Mouse (Mus musculus): ENCODE measurements at regions not wholly inside any gene's neighbourhood (a gene's known extent, or its start where the extent isn't known, plus 50 kb on each side); places are given as distances from the start of the nearest gene placed in this dataset.
A peak's percentile ranks its signal among the peaks of the same experiment; 100 is the strongest.

DNA sequence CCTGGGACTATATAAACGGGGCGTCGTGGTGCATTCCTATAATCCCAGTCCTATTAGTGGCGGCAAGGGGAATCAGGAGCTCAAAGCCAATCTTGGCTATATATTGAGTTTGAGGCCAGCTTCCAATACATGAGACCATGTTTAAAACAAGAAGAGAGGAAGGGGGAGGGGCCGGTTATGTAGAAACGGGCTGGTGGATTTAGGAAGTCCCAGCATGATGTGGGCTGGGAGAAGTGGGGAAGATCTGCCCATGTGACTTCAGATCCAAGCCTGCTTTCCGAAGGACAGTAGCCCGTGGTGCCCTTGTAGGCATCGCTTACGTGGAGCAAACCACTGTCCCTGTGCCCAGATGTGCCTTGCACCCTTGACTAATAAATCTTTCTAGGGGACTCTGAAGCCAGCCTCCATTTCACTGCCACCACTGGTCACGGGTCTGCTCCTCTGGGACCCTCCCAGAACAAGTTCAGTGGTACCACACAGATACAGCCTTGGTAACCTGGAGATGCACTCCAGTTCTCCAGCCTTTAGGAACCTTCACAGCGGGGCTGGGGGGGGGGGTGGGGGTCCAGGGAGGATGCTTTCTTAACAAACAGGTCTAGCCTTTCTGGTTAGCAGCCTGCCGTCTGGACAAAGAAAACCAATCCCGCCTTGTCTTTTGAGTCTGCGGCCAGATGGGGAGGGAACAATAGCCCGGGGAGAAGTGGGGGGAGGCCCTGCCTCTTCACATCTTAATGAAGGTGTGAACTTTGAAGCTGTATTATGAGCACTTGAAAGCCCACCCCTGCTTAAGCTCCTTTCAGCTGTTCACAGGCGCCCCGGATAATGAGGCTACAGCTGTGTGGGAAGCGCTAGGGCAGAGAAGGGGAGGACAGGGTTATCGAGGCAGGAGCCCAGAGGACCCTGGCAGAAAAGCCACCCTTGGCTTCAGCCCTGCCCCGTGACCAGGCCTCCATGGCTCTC is 141.2 kb upstream of the Rad23b start:
- Histone ChIP-seq H3K9me3 (no peaks in the 10 kb centered on the region), H3K4me3 (peak overlapping the region; percentile 3), H3K27ac (peak overlapping the region; percentile 86), H3K4me1 (peaks cover 46% of the 10 kb centered on the region), H3K36me3 (replicated peaks) (no peaks in the 10 kb centered on the region), H3K27me3 (ENCODE audit: poor library complexity, severe bottlenecking) (0 out of 2 replicates have a peak, but pooled peaks cover 7% of the 10 kb centered on the region)
- 2% methylated on average over 21 of the region's 21 CpGs for WGBS
- peak; percentile 85 for DNase-seq (ENCODE audit: extremely low spot score, low spot score)

DNA sequence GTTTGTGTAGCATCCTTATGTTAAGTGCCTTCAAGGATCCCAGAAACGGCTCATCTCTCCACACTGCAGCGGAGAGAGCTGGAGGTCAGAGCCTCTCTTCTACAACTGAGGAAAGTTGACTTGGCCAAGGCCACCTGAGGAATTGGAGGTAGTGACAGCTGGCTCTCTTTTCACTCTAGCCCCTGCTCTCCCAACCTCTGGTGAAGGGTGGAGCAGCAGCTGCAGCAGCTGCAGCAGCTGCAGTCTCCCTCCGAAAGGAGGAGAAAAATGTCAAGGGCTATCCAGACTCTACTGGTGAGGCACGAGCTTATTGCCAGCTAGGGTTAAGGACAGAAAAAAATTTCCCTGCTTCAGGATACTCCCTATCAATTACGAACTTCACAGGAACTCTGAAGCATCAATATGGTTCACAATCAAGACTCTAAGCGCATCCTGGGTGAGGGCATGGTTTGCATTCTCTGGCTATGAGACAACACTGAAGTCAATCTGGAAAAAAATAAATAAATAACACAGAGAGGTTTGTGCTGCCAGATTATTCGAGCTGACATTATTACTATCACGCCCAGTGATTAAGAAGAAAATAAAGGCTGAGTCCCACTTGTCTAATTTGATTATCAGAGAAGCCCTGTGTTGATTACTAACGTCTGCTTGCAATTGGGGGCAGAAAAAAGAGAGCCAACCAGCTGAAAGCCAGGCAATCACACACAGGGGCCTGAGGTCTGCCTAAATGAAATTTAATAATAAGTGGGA is 134.2 kb upstream of the Rad23b start:
- Histone ChIP-seq H3K9me3 (no peaks in the 10 kb centered on the region), H3K36me3 (replicated peaks) (no peaks in the 10 kb centered on the region), H3K4me3 (no peak overlapping the region), H3K4me1 (peaks cover 37% of the 10 kb centered on the region), H3K27ac (peak overlapping the region; percentile 74), H3K27me3 (ENCODE audit: poor library complexity, severe bottlenecking) (no peaks in the 10 kb centered on the region)
- DNase-seq (ENCODE audit: extremely low spot score, low spot score), result no peak
- WGBS, result 57% methylated on average over 9 of the region's 9 CpGs

DNA sequence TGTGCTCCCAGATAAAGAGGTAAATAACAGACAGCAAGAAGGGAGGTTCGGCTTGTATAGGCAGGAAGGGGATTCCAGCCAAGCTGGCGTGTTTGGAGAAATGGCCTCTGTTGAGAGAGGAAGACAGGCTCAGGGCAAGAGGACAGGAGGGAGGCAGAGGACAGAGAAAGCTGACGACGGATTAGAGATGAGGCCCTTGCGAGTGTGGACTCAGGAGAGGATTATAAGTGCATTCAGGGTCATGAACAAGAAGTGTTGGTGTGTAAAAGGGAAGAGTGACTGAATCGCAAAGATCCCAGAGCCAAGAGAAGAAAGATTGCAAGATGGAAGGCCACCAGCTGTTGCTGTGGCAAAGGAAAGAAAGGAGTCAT is 133.7 kb upstream of the Rad23b start:
- 42% methylated on average over 6 of the region's 6 CpGs for WGBS
- no peaks in the 10 kb centered on the region for H3K9me3 ChIP-seq
- peaks cover 37% of the 10 kb centered on the region for H3K4me1 ChIP-seq
- no peaks in the 10 kb centered on the region for H3K36me3 ChIP-seq (replicated peaks)
- H3K4me3 ChIP-seq, result no peak overlapping the region
- H3K27me3 ChIP-seq (ENCODE audit: poor library complexity, severe bottlenecking), result no peaks in the 10 kb centered on the region
- no peak for DNase-seq (ENCODE audit: extremely low spot score, low spot score)
- H3K27ac ChIP-seq, result peak overlapping the region; percentile 74

DNA sequence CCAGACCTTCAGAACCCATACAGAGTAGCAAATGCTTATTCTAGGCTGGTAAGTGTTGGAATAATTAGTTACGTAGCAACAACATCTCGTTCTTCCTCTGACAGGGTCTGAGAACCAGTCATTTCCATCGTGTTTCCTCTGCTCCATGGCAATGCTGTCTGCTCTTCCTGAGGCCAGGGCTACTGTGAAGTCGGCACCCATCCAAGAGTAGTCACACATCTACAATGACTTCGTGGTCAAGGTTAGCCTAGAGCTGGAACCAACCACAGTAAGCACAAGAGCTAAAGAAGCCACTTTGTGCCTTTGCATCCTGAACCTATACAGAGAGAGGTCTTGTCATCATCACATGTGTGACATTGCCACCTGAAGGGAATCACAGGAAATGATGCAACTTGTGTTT is 124.1 kb upstream of the Rad23b start:
- Histone ChIP-seq H3K9me3 (no peaks in the 10 kb centered on the region), H3K4me1 (no peaks in the 10 kb centered on the region), H3K27ac (no peak overlapping the region), H3K4me3 (no peak overlapping the region), H3K27me3 (ENCODE audit: poor library complexity, severe bottlenecking) (no peaks in the 10 kb centered on the region), H3K36me3 (replicated peaks) (no peaks in the 10 kb centered on the region)
- DNase-seq (ENCODE audit: extremely low spot score, low spot score), result no peak
- 94% methylated on average over 5 of the region's 5 CpGs for WGBS

DNA sequence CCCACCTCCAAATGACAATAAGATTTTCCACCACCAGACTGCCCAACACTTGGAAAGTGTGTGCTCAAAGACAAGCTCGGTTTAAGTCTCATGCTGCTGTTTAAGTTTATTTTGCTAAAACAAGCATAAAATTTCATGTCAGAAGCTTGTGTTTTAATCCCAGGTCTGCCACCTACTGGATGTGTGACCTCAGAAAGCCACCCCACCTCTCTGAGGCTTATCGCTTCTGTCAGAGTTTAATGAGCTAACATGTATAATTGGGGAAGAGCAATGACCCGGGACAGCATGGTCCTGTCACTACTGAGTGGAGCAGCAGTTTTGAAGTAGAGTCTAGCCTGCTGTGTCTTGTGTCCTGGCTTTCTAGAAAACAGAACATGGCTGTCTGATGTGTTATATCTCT is 122.4 kb upstream of the Rad23b start:
- Histone ChIP-seq H3K4me3 (no peak overlapping the region), H3K9me3 (no peaks in the 10 kb centered on the region), H3K27me3 (ENCODE audit: poor library complexity, severe bottlenecking) (no peaks in the 10 kb centered on the region), H3K27ac (no peak overlapping the region), H3K4me1 (no peaks in the 10 kb centered on the region; the same call in 1 of the 2 replicates), H3K36me3 (replicated peaks) (no peaks in the 10 kb centered on the region)
- WGBS, result 70% methylated on average over 3 of the region's 3 CpGs
- no peak for DNase-seq (ENCODE audit: extremely low spot score, low spot score)

DNA sequence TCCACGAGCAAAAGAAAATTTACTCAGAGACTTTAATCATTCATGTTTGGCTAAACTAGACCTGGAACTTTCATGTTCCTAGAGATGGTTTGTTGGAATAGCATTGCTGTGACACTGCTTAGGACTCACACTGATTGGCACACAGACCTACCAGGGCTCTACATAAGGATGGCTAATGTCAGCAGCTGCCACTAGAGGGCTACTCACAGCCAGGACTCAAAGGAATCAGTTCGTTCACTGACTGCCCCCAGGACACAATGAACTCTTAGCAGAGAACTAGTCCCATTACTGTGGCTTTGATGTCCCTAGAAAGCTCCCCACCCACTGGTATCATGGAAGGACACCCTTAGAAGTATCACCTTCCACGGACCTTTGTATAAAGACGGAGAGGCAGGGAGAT is 118.3 kb upstream of the Rad23b start:
- no peaks in the 10 kb centered on the region for H3K36me3 ChIP-seq (replicated peaks)
- 30% methylated on average over 4 of the region's 4 CpGs for WGBS
- DNase-seq (ENCODE audit: extremely low spot score, low spot score), result no peak
- H3K9me3 ChIP-seq, result no peaks in the 10 kb centered on the region
- no peaks in the 10 kb centered on the region for H3K27me3 ChIP-seq (ENCODE audit: poor library complexity, severe bottlenecking)
- H3K27ac ChIP-seq, result no peak overlapping the region
- H3K4me3 ChIP-seq, result no peak overlapping the region
- H3K4me1 ChIP-seq, result no peaks in the 10 kb centered on the region; the same call in 1 of the 2 replicates

DNA sequence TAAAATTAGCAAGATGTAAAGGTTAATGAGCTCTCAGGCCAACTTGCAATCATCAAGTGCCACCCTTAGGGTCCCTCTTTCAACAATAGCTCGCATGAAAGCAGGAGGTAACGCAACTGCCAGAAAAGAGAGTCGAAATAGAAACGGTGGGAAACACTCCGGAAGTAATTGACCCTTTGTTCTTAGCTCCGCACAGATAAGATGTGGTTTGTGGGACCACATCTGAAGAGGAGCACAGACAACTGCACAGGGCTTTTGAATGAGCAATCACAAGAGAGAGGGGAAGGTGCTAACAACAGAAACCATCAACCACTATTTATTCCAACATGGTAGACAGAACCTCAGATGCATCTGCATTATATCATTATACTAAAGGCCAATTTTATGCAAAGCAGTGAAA is 112.0 kb upstream of the Rad23b start:
- Histone ChIP-seq H3K27ac (no peak overlapping the region), H3K4me3 (no peak overlapping the region), H3K9me3 (no peaks in the 10 kb centered on the region), H3K36me3 (replicated peaks) (no peaks in the 10 kb centered on the region), H3K27me3 (ENCODE audit: poor library complexity, severe bottlenecking) (0 out of 2 replicates have a peak, but pooled peaks cover 5% of the 10 kb centered on the region), H3K4me1 (peaks cover 12% of the 10 kb centered on the region)
- 43% methylated on average over 6 of the region's 6 CpGs for WGBS
- DNase-seq (ENCODE audit: extremely low spot score, low spot score), result no peak

DNA sequence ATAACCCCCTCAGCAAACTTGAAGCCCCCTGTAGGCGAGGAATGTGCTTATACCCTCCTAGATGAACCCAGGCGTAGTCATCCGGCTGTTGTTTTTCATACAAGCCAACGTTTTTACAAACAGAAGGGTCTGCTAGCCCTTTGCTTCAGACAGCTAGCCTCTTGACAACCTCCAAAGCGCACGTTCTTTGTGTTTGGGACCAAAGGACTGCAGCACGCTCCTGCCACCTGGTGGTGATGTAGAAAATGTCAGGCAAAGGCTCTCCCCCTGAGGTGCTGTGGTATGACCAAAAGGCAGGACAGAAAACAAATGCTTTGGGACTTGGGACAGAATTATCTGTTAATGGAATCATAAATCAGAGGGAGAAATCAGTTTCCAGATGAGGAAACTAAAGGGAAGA is 109.4 kb upstream of the Rad23b start:
- peak overlapping the region; percentile 36 for H3K27ac ChIP-seq
- 6% methylated on average over 7 of the region's 7 CpGs for WGBS

DNA sequence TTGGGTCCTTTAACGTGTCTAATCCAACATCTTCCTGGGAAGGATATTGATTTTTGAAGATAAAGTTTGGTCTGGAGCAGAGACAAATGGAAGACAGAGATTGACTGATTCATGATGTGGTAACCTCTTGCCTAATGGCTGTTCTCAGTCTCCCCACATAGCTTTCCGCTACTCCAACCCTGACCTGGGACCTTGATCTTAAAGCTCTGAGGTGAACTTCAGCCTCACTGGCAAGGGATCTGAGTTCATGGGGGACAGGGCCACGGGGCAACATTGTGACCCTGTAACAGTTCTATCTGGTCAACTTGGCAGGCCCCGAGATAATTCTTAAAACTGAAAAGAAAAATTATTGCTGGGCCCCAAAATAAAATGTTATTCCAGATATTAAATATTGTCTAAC is 107.5 kb upstream of the Rad23b start:
- no peak overlapping the region for H3K4me3 ChIP-seq
- H3K36me3 ChIP-seq (replicated peaks), result no peaks in the 10 kb centered on the region
- DNase-seq (ENCODE audit: extremely low spot score, low spot score), result no peak
- H3K9me3 ChIP-seq, result no peaks in the 10 kb centered on the region
- H3K27ac ChIP-seq, result no peak overlapping the region
- 0 out of 2 replicates have a peak, but pooled peaks cover 5% of the 10 kb centered on the region for H3K27me3 ChIP-seq (ENCODE audit: poor library complexity, severe bottlenecking)
- 90% methylated on average over 4 of the region's 4 CpGs for WGBS
- peaks cover 30% of the 10 kb centered on the region for H3K4me1 ChIP-seq

More for the DNA sequence above, 109.4 kb upstream of the Rad23b start:
- 0 out of 2 replicates have a peak, but pooled peaks cover 5% of the 10 kb centered on the region for H3K27me3 ChIP-seq (ENCODE audit: poor library complexity, severe bottlenecking)
- no peaks in the 10 kb centered on the region for H3K9me3 ChIP-seq
- peaks cover 26% of the 10 kb centered on the region for H3K4me1 ChIP-seq
- no peaks in the 10 kb centered on the region for H3K36me3 ChIP-seq (replicated peaks)
- no peak overlapping the region for H3K4me3 ChIP-seq
- DNase-seq (ENCODE audit: extremely low spot score, low spot score), result peak; percentile 80

DNA sequence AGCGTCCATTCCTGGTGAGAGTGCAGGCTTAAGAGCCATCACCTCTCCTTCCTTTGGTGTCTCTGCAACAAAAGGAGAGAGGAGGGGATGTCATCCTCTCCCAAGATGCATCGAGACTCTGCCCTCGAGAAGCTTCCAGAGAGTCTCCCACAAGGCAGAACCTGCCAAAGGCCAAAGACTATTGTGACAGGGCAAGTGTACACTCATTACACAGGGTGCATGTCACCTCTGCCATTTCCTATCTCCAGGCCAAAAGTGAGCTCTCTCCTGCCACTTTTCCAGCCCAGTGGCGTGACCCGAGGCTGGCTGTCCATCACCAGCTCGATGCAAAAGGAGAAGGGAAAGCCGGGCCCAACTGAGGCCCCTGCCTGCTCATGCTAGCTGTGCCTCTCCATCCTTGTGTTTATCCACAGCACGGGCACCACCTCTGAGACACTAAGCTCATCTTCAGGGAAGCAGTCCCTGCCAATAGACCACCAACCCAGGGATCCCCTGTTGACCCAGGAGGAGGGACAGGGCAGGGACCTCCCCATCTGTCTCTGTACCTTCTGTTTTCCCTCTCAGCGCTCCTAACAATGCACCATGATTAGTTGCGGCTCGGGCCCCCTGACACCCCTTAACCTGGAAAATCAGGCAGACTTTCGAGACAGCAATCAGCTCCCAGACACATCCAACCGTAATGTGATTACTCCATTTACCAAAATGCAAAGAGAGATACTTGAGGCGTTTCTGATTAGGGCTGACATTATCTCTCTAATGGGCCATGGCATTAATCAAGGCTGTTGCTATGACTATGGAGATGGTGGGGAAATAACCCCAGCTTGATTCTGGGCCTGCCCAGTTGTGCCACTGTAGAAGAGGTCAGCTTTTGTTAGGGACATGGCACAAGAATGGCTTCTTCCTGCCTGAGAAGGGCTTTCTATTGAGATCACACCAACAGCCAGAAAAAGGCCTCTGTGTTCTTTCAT is 106.5 kb upstream of the Rad23b start:
- DNase-seq (ENCODE audit: extremely low spot score, low spot score), result no peak
- peaks cover 34% of the 10 kb centered on the region for H3K4me1 ChIP-seq
- no peaks in the 10 kb centered on the region for H3K9me3 ChIP-seq
- peak overlapping the region; percentile 51 for H3K27ac ChIP-seq
- WGBS, result 76% methylated on average over 13 of the region's 14 CpGs
- H3K4me3 ChIP-seq, result no peak overlapping the region
- 0 out of 2 replicates have a peak, but pooled peaks cover 5% of the 10 kb centered on the region for H3K27me3 ChIP-seq (ENCODE audit: poor library complexity, severe bottlenecking)
- H3K36me3 ChIP-seq (replicated peaks), result no peaks in the 10 kb centered on the region

DNA sequence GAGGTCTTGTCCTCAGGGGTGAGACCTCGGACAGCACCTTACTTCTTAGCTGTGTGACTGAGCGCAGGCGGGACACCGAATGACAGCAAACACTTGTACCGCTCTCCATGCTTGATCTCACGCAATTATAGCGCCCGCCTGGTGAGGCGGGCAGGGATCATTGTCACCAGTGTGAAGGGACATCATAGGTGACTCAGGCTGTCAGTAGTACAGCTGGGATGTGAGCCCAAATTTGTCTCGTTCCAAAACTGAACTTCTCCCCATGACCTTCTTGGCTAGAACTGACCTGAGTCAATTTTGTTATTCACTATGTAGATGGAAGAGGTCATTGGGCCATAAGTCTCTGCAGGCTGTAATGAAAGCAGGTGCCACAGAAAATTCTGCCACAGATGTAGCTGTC is 104.1 kb upstream of the Rad23b start:
- H3K27me3 ChIP-seq (ENCODE audit: poor library complexity, severe bottlenecking), result peaks cover 6% of the 10 kb centered on the region; the same call in 1 of the 2 replicates
- no peaks in the 10 kb centered on the region for H3K36me3 ChIP-seq (replicated peaks)
- H3K4me3 ChIP-seq, result no peak overlapping the region
- no peak overlapping the region for H3K27ac ChIP-seq
- 84% methylated on average over 10 of the region's 10 CpGs for WGBS
- H3K9me3 ChIP-seq, result no peaks in the 10 kb centered on the region
- no peak for DNase-seq (ENCODE audit: extremely low spot score, low spot score)
- peaks cover 51% of the 10 kb centered on the region for H3K4me1 ChIP-seq

DNA sequence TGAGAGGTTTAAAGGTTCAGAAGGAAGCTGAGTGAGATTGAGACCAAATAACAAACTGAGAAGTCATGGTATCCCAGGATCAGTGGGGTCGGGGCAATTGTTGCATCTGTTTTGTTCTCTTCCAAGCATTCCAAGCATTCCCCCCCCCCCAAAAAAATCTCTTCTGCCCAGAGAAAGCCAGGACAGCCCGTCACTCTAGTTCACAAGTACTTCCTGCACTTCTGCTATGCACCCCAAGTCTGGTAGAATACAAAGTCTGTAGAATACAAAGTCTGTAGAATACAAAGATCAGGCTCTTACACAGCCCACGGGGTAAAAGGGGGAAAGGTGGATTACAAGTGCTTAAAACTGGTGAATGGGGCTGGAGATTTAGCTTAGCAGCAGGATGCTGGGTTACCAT is 99.5 kb upstream of the Rad23b start:
- H3K27me3 ChIP-seq (ENCODE audit: poor library complexity, severe bottlenecking), result peaks cover 6% of the 10 kb centered on the region; the same call in 1 of the 2 replicates
- H3K36me3 ChIP-seq (replicated peaks), result no peaks in the 10 kb centered on the region
- no peak overlapping the region for H3K4me3 ChIP-seq
- 9% methylated on average over 3 of the region's 3 CpGs for WGBS
- H3K9me3 ChIP-seq, result no peaks in the 10 kb centered on the region
- peaks cover 42% of the 10 kb centered on the region for H3K4me1 ChIP-seq
- DNase-seq (ENCODE audit: extremely low spot score, low spot score), result no peak
- peak overlapping the region; percentile 36; the same call in 1 of the 2 replicates for H3K27ac ChIP-seq
